Mouse (Mus musculus): ENCODE measurements at regions not wholly inside any gene's neighbourhood (a gene's known extent, or its start where the extent isn't known, plus 50 kb on each side); places are given as distances from the start of the nearest gene placed in this dataset.
"Not testable (repeated sequence)": the region's sequence is repeated elsewhere in the genome, so short reads cannot be mapped to it uniquely, and the experiment has no call there.

GRCm38 (mm10) chr2:78548683-78549467 is 319.0 kb upstream of the Ube2e3 start:
- no peak overlapping the region for H3K27ac ChIP-seq (ENCODE audit: insufficient read depth, low read depth, low read length)
- TF ChIP-seq POLR2A (IDR thresholded peaks at IDR 0.05; ENCODE audit: borderline replicate concordance, low read depth, low read length): no peak
- no peak for TF ChIP-seq CTCF (IDR thresholded peaks at IDR 0.05; ENCODE audit: low read depth, low read length)
- no peaks in the 10 kb centered on the region for H3K4me1 ChIP-seq (ENCODE audit: control insufficient read depth, insufficient read depth, low read length)
- no peak overlapping the region for H3K4me3 ChIP-seq (ENCODE audit: insufficient read depth, low read length)

- H3K27ac ChIP-seq (ENCODE audit: insufficient read depth, low read depth, low read length): no peak overlapping the region
- TF ChIP-seq CTCF (IDR thresholded peaks at IDR 0.05; ENCODE audit: low read depth, low read length) (no peak), POLR2A (IDR thresholded peaks at IDR 0.05; ENCODE audit: borderline replicate concordance, low read depth, low read length) (no peak)
- no peaks in the 10 kb centered on the region for H3K4me1 ChIP-seq (ENCODE audit: control insufficient read depth, insufficient read depth, low read length)
- no peak overlapping the region for H3K4me3 ChIP-seq (ENCODE audit: insufficient read depth, low read length)
Measured at GRCm38 (mm10) chr2:78547286-78547685, 320.6 kb upstream of the Ube2e3 start.

DNA sequence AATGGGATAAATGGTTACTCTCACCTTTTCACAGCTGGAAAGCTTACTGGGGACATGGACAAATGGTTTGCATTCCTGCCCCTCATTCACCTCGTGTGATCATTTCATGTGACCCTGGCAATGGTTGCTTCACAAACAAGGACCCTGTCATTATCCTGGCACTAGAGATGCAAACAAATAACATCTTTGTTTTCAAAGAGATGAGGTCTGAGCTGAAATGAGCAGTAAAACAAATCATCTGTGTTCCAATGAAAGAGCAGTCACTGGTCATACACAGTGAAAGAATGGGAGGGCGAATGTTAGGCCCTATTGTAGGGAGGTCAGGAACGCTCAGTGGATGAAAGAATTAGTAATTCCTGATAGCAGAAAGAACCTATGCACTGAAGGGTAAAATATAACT is 327.5 kb upstream of the Ube2e3 start:
- Histone ChIP-seq H3K27ac (ENCODE audit: insufficient read depth, low read depth, low read length) (no peak overlapping the region), H3K4me3 (ENCODE audit: insufficient read depth, low read length) (no peak overlapping the region), H3K4me1 (ENCODE audit: control insufficient read depth, insufficient read depth, low read length) (no peaks in the 10 kb centered on the region)
- TF ChIP-seq POLR2A (IDR thresholded peaks at IDR 0.05; ENCODE audit: borderline replicate concordance, low read depth, low read length) (no peak), CTCF (IDR thresholded peaks at IDR 0.05; ENCODE audit: low read depth, low read length) (no peak)

- H3K4me3 ChIP-seq (ENCODE audit: insufficient read depth, low read length): no peak overlapping the region
- no peaks in the 10 kb centered on the region for H3K4me1 ChIP-seq (ENCODE audit: control insufficient read depth, insufficient read depth, low read length)
- TF ChIP-seq POLR2A (IDR thresholded peaks at IDR 0.05; ENCODE audit: borderline replicate concordance, low read depth, low read length) (no peak), CTCF (IDR thresholded peaks at IDR 0.05; ENCODE audit: low read depth, low read length) (no peak)
- H3K27ac ChIP-seq (ENCODE audit: insufficient read depth, low read depth, low read length): no peak overlapping the region
Measured at GRCm38 (mm10) chr2:78539592-78540300, 328.2 kb upstream of the Ube2e3 start.

- Histone ChIP-seq H3K4me3 (ENCODE audit: insufficient read depth, low read length) (no peak overlapping the region), H3K4me1 (ENCODE audit: control insufficient read depth, insufficient read depth, low read length) (no peaks in the 10 kb centered on the region), H3K27ac (ENCODE audit: insufficient read depth, low read depth, low read length) (no peak overlapping the region)
- no peak for TF ChIP-seq CTCF (IDR thresholded peaks at IDR 0.05; ENCODE audit: low read depth, low read length)
- TF ChIP-seq POLR2A (IDR thresholded peaks at IDR 0.05; ENCODE audit: borderline replicate concordance, low read depth, low read length): no peak
Measured at GRCm38 (mm10) chr2:78537574-78537973, 330.4 kb upstream of the Ube2e3 start.

- not testable (repeated sequence) for H3K27ac ChIP-seq (ENCODE audit: insufficient read depth, low read depth, low read length); H3K4me1 ChIP-seq (ENCODE audit: control insufficient read depth, insufficient read depth, low read length); H3K4me3 ChIP-seq (ENCODE audit: insufficient read depth, low read length)
Measured at GRCm38 (mm10) chr2:78533881-78534280, 334.0 kb upstream of the Ube2e3 start.

GRCm38 (mm10) chr2:78530535-78530934 is 337.4 kb upstream of the Ube2e3 start:
- TF ChIP-seq POLR2A (IDR thresholded peaks at IDR 0.05; ENCODE audit: borderline replicate concordance, low read depth, low read length) (no peak), CTCF (IDR thresholded peaks at IDR 0.05; ENCODE audit: low read depth, low read length) (no peak)
- Histone ChIP-seq H3K4me3 (ENCODE audit: insufficient read depth, low read length) (no peak overlapping the region), H3K4me1 (ENCODE audit: control insufficient read depth, insufficient read depth, low read length) (no peaks in the 10 kb centered on the region), H3K27ac (ENCODE audit: insufficient read depth, low read depth, low read length) (no peak overlapping the region)

GRCm38 (mm10) chr2:78520258-78521023 is 347.5 kb upstream of the Ube2e3 start:
- no peak overlapping the region for H3K4me3 ChIP-seq (ENCODE audit: insufficient read depth, low read length)
- no peaks in the 10 kb centered on the region for H3K4me1 ChIP-seq (ENCODE audit: control insufficient read depth, insufficient read depth, low read length)
- TF ChIP-seq POLR2A (IDR thresholded peaks at IDR 0.05; ENCODE audit: borderline replicate concordance, low read depth, low read length): no peak
- TF ChIP-seq CTCF (IDR thresholded peaks at IDR 0.05; ENCODE audit: low read depth, low read length): no peak
- H3K27ac ChIP-seq (ENCODE audit: insufficient read depth, low read depth, low read length): no peak overlapping the region

DNA sequence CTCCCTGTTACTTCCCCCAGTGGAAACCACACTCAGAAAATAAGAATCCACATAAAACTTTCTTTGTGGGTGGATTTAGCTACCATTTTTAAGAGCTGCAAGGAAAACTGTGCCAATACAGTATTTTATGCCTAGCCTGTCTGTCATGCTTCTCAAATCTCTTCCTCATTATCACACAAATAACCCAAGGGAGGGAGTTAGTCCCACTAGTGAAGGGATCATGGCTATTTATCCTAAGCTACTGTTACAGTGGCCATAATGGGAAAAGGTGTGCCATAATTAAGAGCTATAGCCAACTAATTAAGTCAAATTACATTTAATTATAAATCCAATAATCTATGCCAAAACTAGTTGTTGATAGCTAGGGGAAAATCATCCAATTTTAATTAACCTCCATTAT is 374.8 kb upstream of the Ube2e3 start:
- Histone ChIP-seq H3K4me3 (ENCODE audit: insufficient read depth, low read length) (no peak overlapping the region), H3K27ac (ENCODE audit: insufficient read depth, low read depth, low read length) (no peak overlapping the region), H3K4me1 (ENCODE audit: control insufficient read depth, insufficient read depth, low read length) (no peaks in the 10 kb centered on the region)
- TF ChIP-seq POLR2A (IDR thresholded peaks at IDR 0.05; ENCODE audit: borderline replicate concordance, low read depth, low read length) (no peak), CTCF (IDR thresholded peaks at IDR 0.05; ENCODE audit: low read depth, low read length) (no peak)

DNA sequence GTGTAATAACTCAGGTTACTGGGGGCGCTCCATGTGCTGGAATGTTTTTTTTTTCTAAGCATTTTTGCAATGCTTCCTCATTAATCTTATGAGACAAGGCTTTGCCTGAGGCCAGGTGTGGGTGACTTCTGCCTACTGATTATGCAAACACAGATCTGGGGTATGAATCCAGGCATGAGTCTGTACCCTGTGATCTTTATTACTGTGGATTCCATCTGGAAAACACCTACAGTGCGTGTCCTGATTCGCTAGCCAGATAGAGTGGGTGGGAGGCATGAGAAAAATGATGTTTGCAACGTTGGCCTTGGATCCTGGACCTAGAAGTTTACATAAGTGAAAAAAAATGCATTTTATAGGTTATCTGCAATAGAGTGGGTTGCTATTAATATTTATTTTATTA is 387.9 kb upstream of the Ube2e3 start:
- Histone ChIP-seq H3K4me3 (ENCODE audit: insufficient read depth, low read length) (no peak overlapping the region), H3K4me1 (ENCODE audit: control insufficient read depth, insufficient read depth, low read length) (no peaks in the 10 kb centered on the region), H3K27ac (ENCODE audit: insufficient read depth, low read depth, low read length) (no peak overlapping the region)
- TF ChIP-seq CTCF (IDR thresholded peaks at IDR 0.05; ENCODE audit: low read depth, low read length) (no peak), POLR2A (IDR thresholded peaks at IDR 0.05; ENCODE audit: borderline replicate concordance, low read depth, low read length) (no peak)

Measured in bone marrow macrophage, adult 2 months (primary cell).